Mouse (Mus musculus): ENCODE measurements around the gene Cbl. TPM values are rescaled to one million over a fixed set of nuclear protein-coding genes. Genes with fewer than 3 reads are reported as not detected.
A peak's percentile ranks its signal among the peaks of the same experiment; 100 is the strongest.

Cbl gene
- total RNA-seq, 2 experiments from 2014 or later: 61.7 to 66.5 TPM

GRCm38 (mm10) chr9:44254508-44255135, 20.8 kb upstream of the Cbl start:
- TF ChIP-seq CTCF (conservative IDR thresholded peaks at IDR 0.05): no peak
- H3K27ac ChIP-seq: peak overlapping the region; percentile 63
- no peak for DNase-seq (ENCODE audit: low spot score in 2 of 2)
- H3K4me3 ChIP-seq: no peak overlapping the region

- TF ChIP-seq CTCF (conservative IDR thresholded peaks at IDR 0.05): no peak
- H3K27ac ChIP-seq: peak overlapping the region; percentile 63
Measured at GRCm38 (mm10) chr9:44253441-44253840, 19.6 kb upstream of the Cbl start.

GRCm38 (mm10) chr9:44251314-44251713, 17.5 kb upstream of the Cbl start, which contains the start of gene Pdzd3:
Gene Pdzd3 (minus strand): TSS chr9:44251471.
- Histone ChIP-seq H3K27ac (peak within 1 kb of the TSS; percentile 89), H3K4me3 (no peak within 1 kb of the TSS)
- TF ChIP-seq CTCF (conservative IDR thresholded peaks at IDR 0.05): no peak
- no peak for DNase-seq (ENCODE audit: low spot score in 2 of 2)

More at GRCm38 (mm10) chr9:44253441-44253840, 19.6 kb upstream of the Cbl start:
- H3K4me3 ChIP-seq: no peak overlapping the region
- DNase-seq (ENCODE audit: low spot score in 2 of 2): no peak

GRCm38 (mm10) chr9:44250445-44250844, 16.6 kb upstream of the Cbl start:
- Histone ChIP-seq H3K4me3 (no peak overlapping the region), H3K27ac (peak overlapping the region; percentile 89)
- DNase-seq (ENCODE audit: low spot score in 2 of 2): peak; percentile 47 to 61
- no peak for TF ChIP-seq CTCF (conservative IDR thresholded peaks at IDR 0.05)

- Histone ChIP-seq H3K4me3 (no peak overlapping the region), H3K27ac (peak overlapping the region; percentile 89)
- peak; percentile 84 for TF ChIP-seq CTCF (conservative IDR thresholded peaks at IDR 0.05)
- peak; percentile 69 to 74 for DNase-seq (ENCODE audit: low spot score in 2 of 2)
Measured at GRCm38 (mm10) chr9:44249181-44250146, 15.6 kb upstream of the Cbl start.

GRCm38 (mm10) chr9:44247907-44248306, 14.1 kb upstream of the Cbl start:
- DNase-seq (ENCODE audit: low spot score in 2 of 2): no peak
- TF ChIP-seq CTCF (conservative IDR thresholded peaks at IDR 0.05): no peak

GRCm38 (mm10) chr9:44243621-44244020, 9.8 kb upstream of the Cbl start:
- DNase-seq (ENCODE audit: low spot score in 2 of 2): no peak
- H3K27ac ChIP-seq: no peak overlapping the region
- no peak for TF ChIP-seq CTCF (conservative IDR thresholded peaks at IDR 0.05)
- H3K4me3 ChIP-seq: no peak overlapping the region

More at GRCm38 (mm10) chr9:44247907-44248306, 14.1 kb upstream of the Cbl start:
- no peak overlapping the region for H3K4me3 ChIP-seq
- no peak overlapping the region for H3K27ac ChIP-seq

- Histone ChIP-seq H3K27ac (no peak overlapping the region), H3K4me3 (no peak overlapping the region)
- no peak for DNase-seq (ENCODE audit: low spot score in 2 of 2)
- no peak for TF ChIP-seq CTCF (conservative IDR thresholded peaks at IDR 0.05)
Measured at GRCm38 (mm10) chr9:44241418-44241817, 7.6 kb upstream of the Cbl start.

GRCm38 (mm10) chr9:44240911-44241310, 7.1 kb upstream of the Cbl start:
- no peak overlapping the region for H3K4me3 ChIP-seq
- TF ChIP-seq CTCF (conservative IDR thresholded peaks at IDR 0.05): no peak
- DNase-seq (ENCODE audit: low spot score in 2 of 2): no peak
- no peak overlapping the region for H3K27ac ChIP-seq

GRCm38 (mm10) chr9:44240399-44240798, 6.5 kb upstream of the Cbl start, which contains the start of gene Ccdc153:
Gene Ccdc153 (plus strand): TSS chr9:44240676.
- no peak for TF ChIP-seq CTCF (conservative IDR thresholded peaks at IDR 0.05)
- DNase-seq (ENCODE audit: low spot score in 2 of 2): no peak
- H3K27ac ChIP-seq: no peak within 1 kb of the TSS
- H3K4me3 ChIP-seq: no peak within 1 kb of the TSS

- peak; percentile 37 to 67 for DNase-seq (ENCODE audit: low spot score in 2 of 2)
- peak; percentile 87 for TF ChIP-seq CTCF (conservative IDR thresholded peaks at IDR 0.05)
- Histone ChIP-seq H3K27ac (no peak overlapping the region), H3K4me3 (no peak overlapping the region)
Measured at GRCm38 (mm10) chr9:44239447-44239846, 5.6 kb upstream of the Cbl start.

GRCm38 (mm10) chr9:44238501-44239190, 4.8 kb upstream of the Cbl start:
- Histone ChIP-seq H3K4me3 (no peak overlapping the region), H3K27ac (no peak overlapping the region)
- TF ChIP-seq CTCF (conservative IDR thresholded peaks at IDR 0.05): no peak
- DNase-seq (ENCODE audit: low spot score in 2 of 2): no peak

- Histone ChIP-seq H3K4me3 (no peak overlapping the region), H3K27ac (no peak overlapping the region)
- TF ChIP-seq CTCF (conservative IDR thresholded peaks at IDR 0.05): no peak
- DNase-seq (ENCODE audit: low spot score in 2 of 2): no peak
Measured at GRCm38 (mm10) chr9:44237128-44237527, 3.3 kb upstream of the Cbl start.

Data from layer of hippocampus, adult 2 months (tissue).